In genomic region chr16:10515953-10516572, GRCm38 (mm10) we compare ENCODE assay signal across 22 mouse cellular contexts. TPM values are rescaled to one million over a fixed set of nuclear protein-coding genes. Genes with fewer than 3 reads are reported as not detected.
DNase-seq lines count a peak whose midpoint lies in the region; ATAC-seq lines count a peak whose summit lies in the region.
"Had no signal": no experiment of that assay in that cellular context is flagged by ENCODE, and none has a peak within 500 bp of the region (broad histone marks: within the 10 kb centered on the region; RNA-seq: fewer than 3 reads in every experiment).

No protein-coding gene starts in this region.

- peak; percentile 33 to 37; a peak in 2 of 4 replicates for ATAC-seq in hematopoietic stem cell, adult 5-6 weeks (replicated peaks in 1 of 2; ENCODE audit: insufficient read depth in 1 of 2, low FRiP score in 2 of 2, low TSS enrichment in 1 of 2, low read depth in 1 of 2, poor library complexity in 2 of 2, severe bottlenecking in 2 of 2)
- ATAC-seq in CD4-positive, CD25-positive, alpha-beta regulatory T cell, adult 4 months, result no peak
- ATAC-seq: forebrain, embryonic 16.5 days; hindbrain, embryonic 16.5 days; midbrain, embryonic 16.5 days had no signal

- DNase-seq in spleen, adult 12 weeks (ENCODE audit: low spot score), result peak; percentile 36
- no peak for DNase-seq in spleen, postnatal 4 days (ENCODE audit: low spot score in 2 of 2)
- peak; percentile 14 to 39 for DNase-seq in spleen, postnatal 14 days (ENCODE audit: low spot score in 2 of 2)
- no peak for DNase-seq in left cerebral cortex, adult 8-10 months (ENCODE audit: low spot score in 2 of 2)
- DNase-seq: adrenal gland, postnatal 14 days; cerebellum, adult 18-20 months; cerebellum, postnatal 10 days; gastrocnemius, adult 2 months; gastrocnemius, postnatal 36 days; heart, adult 2 months; kidney, adult 2 months; kidney, postnatal 4 days; left cerebral cortex, postnatal 4 days; liver, embryonic 13.5 days; lung, postnatal 14 days; right cerebral cortex, postnatal 4 days; thymus, postnatal 4 days had no signal

RNA-seq across cellular contexts. Expression of gene Dexi, which starts 26.8 kb away (rescaled TPM):
- 6.6 and 13.0 TPM in 2 replicates for total RNA-seq in hematopoietic stem cell, adult 5-6 weeks (2017)
- 10 to 100 TPM; 59.8 to 63.5 (median 62.6) TPM for total RNA-seq in left cerebral cortex, adult 8-10 months (2022)
- polyA plus RNA-seq in CD4-positive, CD25-positive, alpha-beta regulatory T cell, adult 4 months (2017; shearing (Covaris generic)), result 1 to 10 TPM in 1 of 2 experiments, under 1 TPM in 1; 0.95 to 4.4 TPM

RNA-seq across cellular contexts. Expression of gene Clec16a, which starts 29.1 kb away (rescaled TPM):
- total RNA-seq in hematopoietic stem cell, adult 5-6 weeks (2017), result 15.0 and 15.4 TPM in 2 replicates
- total RNA-seq in left cerebral cortex, adult 8-10 months (2022), result 10 to 100 TPM; 89.8 to 97.2 (median 91.2) TPM
- polyA plus RNA-seq in CD4-positive, CD25-positive, alpha-beta regulatory T cell, adult 4 months (2017; shearing (Covaris generic)), result 1 to 10 TPM; 8.4 to 8.7 TPM

RNA-seq across cellular contexts. Expression of gene Ciita, which starts 36.2 kb away (rescaled TPM):
- total RNA-seq in hematopoietic stem cell, adult 5-6 weeks (2017), result 2.3 and 2.4 TPM in 2 replicates
- under 1 TPM in 3 of 4 experiments, not detected in 1; 0.25 to 0.42 (median 0.26) TPM for total RNA-seq in left cerebral cortex, adult 8-10 months (2022)
- 1 to 10 TPM in 1 of 2 experiments, under 1 TPM in 1; 0.81 to 7.1 TPM for polyA plus RNA-seq in CD4-positive, CD25-positive, alpha-beta regulatory T cell, adult 4 months (2017; shearing (Covaris generic))

Comparison
In these comparisons a context has a peak if more than half of its experiments do, and no peak if none do; other contexts are left out.
1. DNase-seq: peak in spleen, adult 12 weeks (single experiment) and spleen, postnatal 14 days (2 of 2); none in spleen, postnatal 4 days (0 of 2) and left cerebral cortex, adult 8-10 months (0 of 2).